Mouse (Mus musculus): Measurements from ENCODE around the gene Zfp947. TPM values are rescaled to one million over a fixed set of nuclear protein-coding genes. Genes with fewer than 3 reads are reported as not detected.

Gene Zfp947
- 0.05 TPM in 1 of 2 replicates, not detected in the other for polyA plus RNA-seq (2012; rRNA removed)

GRCm38 (mm10) chr17:22165722-22166294 lies at the start of gene Zfp947:
Zfp947 (minus strand) TSS chr17:22166190.

Other genes starting within 250 kb of the Zfp947 start
- gene Zfp942, start 203.7 kb downstream of the Zfp947 start, polyA plus RNA-seq (2012; rRNA removed) = 0.31 and 0.37 TPM in 2 replicates
- 0.60 and 1.1 TPM in 2 replicates for gene Zfp943, start 203.6 kb downstream of the Zfp947 start, polyA plus RNA-seq (2012; rRNA removed)
- gene Zfp994, start 59.4 kb upstream of the Zfp947 start, polyA plus RNA-seq (2012; rRNA removed) = 0.01 and 0.02 TPM in 2 replicates
- 0.03 and 0.05 TPM in 2 replicates for gene CT030661.1, start 148.6 kb upstream of the Zfp947 start, polyA plus RNA-seq (2012; rRNA removed)
- 0.87 and 0.99 TPM in 2 replicates for gene Zfp944, start 195.2 kb upstream of the Zfp947 start, polyA plus RNA-seq (2012; rRNA removed)
- 0.15 and 0.30 TPM in 2 replicates for gene Zfp758, start 195.3 kb upstream of the Zfp947 start, polyA plus RNA-seq (2012; rRNA removed)

Measured in stomach, adult 2 months (tissue).